Mouse (Mus musculus) fat pad, adult 2 months (tissue): ENCODE results near the gene Apold1.

ENCODE experiments used
- DNase-seq: peaks from one replicate; pipeline ENCODE4 v3.0.0-alpha.2; 2011; ENCODE audit warnings: low read depth, low spot score; ENCODE audit errors: extremely low read depth

Apold1 gene

GRCm38 (mm10) chr6:134969498-134969897 lies 12.0 kb upstream of the Apold1 start:
- DNase-seq, result no peak

DNA sequence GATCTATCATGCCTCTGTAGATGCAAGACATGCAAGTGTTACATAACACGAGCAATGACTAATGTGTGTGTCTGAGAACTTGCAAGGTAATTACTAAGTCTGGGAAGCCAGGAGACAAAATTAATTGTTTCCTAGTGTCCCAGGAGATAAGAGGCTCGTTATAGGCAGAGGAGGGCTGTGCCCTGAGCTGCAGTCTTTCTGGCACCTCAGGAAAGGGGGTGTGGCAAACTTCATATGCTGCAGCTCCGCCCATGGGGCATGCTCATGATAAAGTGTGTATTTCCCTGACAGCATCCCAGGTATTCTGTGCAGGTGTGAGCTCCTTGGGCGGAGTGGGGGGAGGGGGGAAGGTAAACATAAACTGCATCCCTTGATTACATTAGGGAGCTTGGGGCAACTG lies 9.4 kb upstream of the Apold1 start:
- no peak for DNase-seq

DNA sequence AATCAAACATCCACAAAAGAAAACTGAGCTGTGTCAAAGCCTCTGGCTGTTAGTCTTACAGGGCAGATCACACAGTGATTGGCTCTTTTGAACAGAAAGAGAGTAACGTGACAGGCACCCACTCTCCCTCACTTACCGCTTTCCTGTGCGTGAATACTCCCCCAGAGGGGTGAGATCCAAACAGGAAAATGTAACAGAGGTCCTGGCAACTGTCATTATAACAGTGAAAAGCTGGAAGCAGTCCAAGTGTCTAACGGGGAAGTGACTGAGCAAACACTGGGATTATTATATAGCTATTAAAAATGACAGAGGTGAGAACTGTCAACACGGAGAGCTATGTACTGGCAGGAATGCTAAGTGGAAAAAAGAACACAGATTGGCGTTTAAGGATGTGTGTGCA lies 4.9 kb upstream of the Apold1 start:
- DNase-seq, result no peak

GRCm38 (mm10) chr6:134983529-134984370 lies 2.2 kb downstream of the Apold1 start:
- DNase-seq, result no peak

- DNase-seq, result no peak
Measured at GRCm38 (mm10) chr6:134984748-134985147, 3.2 kb downstream of the Apold1 start.

DNA sequence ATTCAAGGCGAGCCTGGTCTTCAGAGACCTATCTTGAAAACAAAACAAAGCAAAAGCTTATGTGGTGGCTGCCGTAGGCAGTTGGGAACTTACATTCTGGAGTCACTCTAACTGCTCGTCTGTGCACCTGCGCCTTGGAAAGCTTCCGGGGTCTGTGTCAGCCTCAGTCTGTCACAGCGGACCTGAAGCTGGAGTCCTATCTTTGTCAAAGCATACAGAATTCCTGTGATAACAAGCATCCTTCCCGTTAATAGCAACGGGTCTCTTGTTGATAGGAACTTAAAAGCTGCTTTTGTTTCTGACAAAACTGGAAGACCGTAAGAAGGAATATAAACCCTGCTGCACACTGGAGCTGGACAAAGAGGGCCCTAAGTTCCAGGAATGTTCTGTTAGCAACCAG lies 6.9 kb downstream of the Apold1 start:
- DNase-seq, result no peak

- DNase-seq, result no peak
Measured at GRCm38 (mm10) chr6:134990674-134991073, 9.2 kb downstream of the Apold1 start.

GRCm38 (mm10) chr6:134994031-134994651 lies 12.6 kb downstream of the Apold1 start:
- DNase-seq, result no peak

GRCm38 (mm10) chr6:134994985-134995384 lies 13.5 kb downstream of the Apold1 start:
- no peak for DNase-seq

DNA sequence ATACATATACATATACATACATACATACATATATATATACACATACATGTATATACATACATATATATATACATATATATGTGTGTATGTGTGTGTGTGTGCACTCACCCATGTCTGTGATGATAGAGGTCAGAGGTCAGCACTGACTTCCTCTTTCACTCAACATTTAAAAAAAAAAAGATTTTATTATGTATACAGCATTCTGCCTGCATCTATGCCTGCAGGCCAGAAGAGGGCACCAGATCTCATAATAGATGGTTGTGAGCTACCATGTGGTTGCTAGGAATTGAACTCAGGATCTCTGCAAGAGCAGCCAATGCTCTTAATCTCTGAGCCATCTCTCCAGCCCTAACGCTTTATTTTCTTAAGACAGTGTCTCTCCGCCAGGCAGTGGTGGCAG lies 15.4 kb downstream of the Apold1 start:
- no peak for DNase-seq

- no peak for DNase-seq
Measured at GRCm38 (mm10) chr6:134998076-134998475, 16.6 kb downstream of the Apold1 start.

GRCm38 (mm10) chr6:134998781-134999180 lies 17.3 kb downstream of the Apold1 start:
- no peak for DNase-seq

DNA sequence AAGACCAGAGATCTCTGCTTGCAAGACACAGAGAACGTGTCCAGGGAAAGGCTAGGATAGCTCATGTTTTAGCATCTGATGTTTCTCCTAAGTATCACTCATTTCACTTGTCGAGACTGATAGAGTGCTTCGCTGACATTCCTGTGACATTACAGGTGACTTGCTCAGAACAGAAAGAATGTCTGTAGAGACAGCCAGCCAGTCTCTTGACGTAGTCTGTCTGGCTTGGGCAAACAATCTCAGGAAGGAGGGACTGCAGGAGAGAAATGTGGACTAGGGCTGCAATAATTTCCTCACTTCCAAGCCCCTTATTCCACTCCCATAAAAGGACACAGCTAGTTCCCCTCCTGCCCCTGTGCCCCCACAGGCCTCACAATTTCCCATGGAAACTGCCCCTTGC lies 18.8 kb downstream of the Apold1 start:
- DNase-seq, result no peak

- DNase-seq, result no peak
Measured at GRCm38 (mm10) chr6:135001991-135002390, 20.5 kb downstream of the Apold1 start.

- no peak for DNase-seq
Measured at GRCm38 (mm10) chr6:135006372-135006771, 24.9 kb downstream of the Apold1 start.

- DNase-seq, result peak; percentile 49
Measured at GRCm38 (mm10) chr6:135011048-135011733, 29.7 kb downstream of the Apold1 start, which contains the start of gene Ddx47. Gene Ddx47, plus strand, starts transcription at chr6:135011612.

- DNase-seq, result no peak
Measured at GRCm38 (mm10) chr6:135011734-135012116, 30.2 kb downstream of the Apold1 start.

- no peak for DNase-seq
Measured at GRCm38 (mm10) chr6:135017211-135017610, 35.7 kb downstream of the Apold1 start.

- no peak for DNase-seq
Measured at GRCm38 (mm10) chr6:135019564-135019963, 38.0 kb downstream of the Apold1 start.

DNA sequence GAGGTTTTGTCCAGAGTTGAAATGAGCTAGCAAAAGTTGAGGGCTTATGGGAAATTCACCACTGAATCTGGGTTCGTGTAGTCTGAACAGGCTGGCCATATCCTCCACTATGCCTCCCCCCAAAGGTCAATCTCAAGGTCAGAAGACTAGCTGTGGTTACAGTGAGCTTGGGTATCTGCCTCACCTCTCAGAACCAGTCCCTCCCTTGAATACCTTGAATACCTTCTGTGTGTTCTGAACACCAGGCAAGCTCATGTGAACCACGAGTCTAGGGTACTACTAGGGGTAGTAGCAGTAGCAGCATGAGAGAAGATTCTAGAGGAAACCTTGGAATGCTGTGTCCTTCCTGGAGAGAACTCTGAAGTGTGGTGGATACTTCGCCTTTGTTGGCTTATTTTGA lies 40.1 kb downstream of the Apold1 start:
- no peak for DNase-seq

- no peak for DNase-seq
Measured at GRCm38 (mm10) chr6:135023379-135023778, 41.9 kb downstream of the Apold1 start.
